Mouse (Mus musculus) bone marrow, adult 2 months (tissue): Measurements from ENCODE around the gene Acyp2. TPM values are rescaled to one million over a fixed set of nuclear protein-coding genes. Genes with fewer than 3 reads are reported as not detected.
"Not testable (repeated sequence)": the region's sequence is repeated elsewhere in the genome, so short reads cannot be mapped to it uniquely, and the experiment has no call there.

Source experiments
- H3K27ac ChIP-seq: fragments of 200-500 bp; 2 replicates; pipeline ENCODE4 v1.5.1; 2012; ENCODE audit warnings: low read depth, mild to moderate bottlenecking, control low read depth, inconsistent platforms, low read length; ENCODE audit not compliant: control insufficient read depth, poor library complexity, insufficient read depth
- H3K4me1 ChIP-seq: fragments of 200-500 bp; 2 replicates; pipeline ENCODE4 v1.6.1; 2011; ENCODE audit warnings: low read length; ENCODE audit not compliant: control insufficient read depth, insufficient read depth
- H3K4me3 ChIP-seq: fragments of 200-500 bp; replicated peaks from 2 replicates; pipeline ENCODE3; 2011; ENCODE audit warnings: mild to moderate bottlenecking, low read depth, low read length, control low read depth; ENCODE audit not compliant: control insufficient read depth
- CTCF ChIP-seq: fragments of 200-500 bp; IDR thresholded peaks from 2 replicates; pipeline ENCODE4 v1.5.1; 2011; ENCODE audit warnings: low read length, control low read depth; ENCODE audit not compliant: control insufficient read depth, insufficient read depth
- POLR2A ChIP-seq: fragments of 200-500 bp; IDR thresholded peaks from 2 replicates; pipeline ENCODE4 v1.6.1; 2011; ENCODE audit warnings: low read depth, mild to moderate bottlenecking, control low read depth, low read length, borderline replicate concordance; ENCODE audit not compliant: control insufficient read depth
- WGBS: fragments of 180-500 bp; shearing (Covaris S2); methylation state at CpG from one replicate; pipeline ENCODE4 v1.1.7; 2018; 5-methylcytosine and 5-hydroxymethylcytosine counted together
- polyA plus RNA-seq: library from polyadenylated mRNA; stranded (reverse); fragments of >200 nt; gene quantifications from 2 replicates; pipeline ENCODE4 v1.2.4, GENCODE M21; 2011; ENCODE audit warnings: low replicate concordance; ENCODE audit not compliant: missing spikeins, insufficient read depth, insufficient read length

The Acyp2 gene
- polyA plus RNA-seq, 1 experiment: 2.4 TPM

- TF ChIP-seq POLR2A: no peak
- TF ChIP-seq CTCF: no peak
- Histone ChIP-seq H3K4me1 (no peaks in the 10 kb centered on the region), H3K27ac (no peak overlapping the region), H3K4me3 (no peak overlapping the region)
- whole genome bisulfite sequencing: 68% methylated on average over 1 of the region's 1 CpGs
Measured at GRCm38 (mm10) chr11:30635674-30636073, 13.7 kb downstream of the Acyp2 start.

GRCm38 (mm10) chr11:30630514-30630913 lies 18.9 kb downstream of the Acyp2 start:
- no peaks in the 10 kb centered on the region for H3K4me1 ChIP-seq
- H3K4me3 ChIP-seq: no peak overlapping the region
- WGBS: 47% methylated on average over 6 of the region's 6 CpGs
- TF ChIP-seq POLR2A: no peak
- no peak for TF ChIP-seq CTCF
- no peak overlapping the region for H3K27ac ChIP-seq

- WGBS: 70% methylated on average over 2 of the region's 2 CpGs
- TF ChIP-seq POLR2A (no peak), CTCF (no peak)
Measured at GRCm38 (mm10) chr11:30623218-30623617, 26.2 kb downstream of the Acyp2 start.

GRCm38 (mm10) chr11:30621386-30622363 lies 27.7 kb downstream of the Acyp2 start:
- H3K27ac ChIP-seq, H3K4me1 ChIP-seq, H3K4me3 ChIP-seq: not testable (repeated sequence)
- WGBS: 71% methylated on average over 1 of the region's 1 CpGs

More at GRCm38 (mm10) chr11:30623218-30623617, 26.2 kb downstream of the Acyp2 start:
- Histone ChIP-seq H3K4me3 (no peak overlapping the region), H3K27ac (no peak overlapping the region), H3K4me1 (no peaks in the 10 kb centered on the region)

DNA sequence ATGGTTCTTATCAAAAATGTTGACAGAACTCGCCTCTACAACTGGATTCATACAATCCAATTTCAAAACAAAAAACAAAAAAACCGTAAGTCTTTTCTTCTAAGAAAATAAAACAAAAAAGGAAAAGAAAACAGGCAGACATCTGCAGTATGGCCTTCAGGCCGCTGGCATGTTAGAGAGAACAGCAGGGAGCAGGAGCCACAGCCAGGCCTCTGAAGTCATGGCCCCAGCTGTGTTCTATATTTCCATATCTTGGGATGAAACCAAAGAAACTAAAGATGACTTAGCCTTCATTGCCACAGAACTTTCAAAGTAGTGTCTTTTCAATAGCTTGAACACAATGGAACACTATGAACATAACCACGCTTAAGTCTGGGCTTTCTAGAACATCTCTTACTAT lies 31.2 kb downstream of the Acyp2 start:
- TF ChIP-seq POLR2A (no peak), CTCF (no peak)
- Histone ChIP-seq H3K27ac (no peak overlapping the region), H3K4me3 (no peak overlapping the region), H3K4me1 (no peaks in the 10 kb centered on the region)
- 82% methylated on average over 4 of the region's 4 CpGs for WGBS

DNA sequence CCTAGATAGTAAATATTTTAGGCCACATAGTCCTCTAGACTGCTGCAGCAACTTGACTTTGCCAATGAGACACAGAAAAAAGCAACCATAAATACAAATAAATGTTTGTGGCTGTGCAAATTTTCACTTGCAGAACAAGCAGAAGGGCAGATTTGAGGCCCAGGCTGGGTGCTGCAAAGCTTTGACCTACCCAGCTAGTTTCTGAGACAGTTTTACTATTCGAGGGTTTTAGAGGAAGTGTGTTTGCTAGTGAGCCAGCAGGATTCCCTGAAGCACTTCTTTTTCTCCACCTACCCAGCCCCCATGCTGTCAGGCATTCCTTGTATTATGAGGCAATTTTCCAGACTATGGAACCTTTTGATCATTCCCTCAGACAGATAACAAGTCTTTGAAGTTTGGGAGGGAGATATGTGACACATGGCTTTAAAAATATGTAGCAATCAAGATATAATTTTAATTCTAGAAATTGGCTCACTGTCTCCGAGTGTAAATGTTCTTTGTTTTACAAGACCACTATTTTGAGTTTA lies 31.8 kb downstream of the Acyp2 start:
- Histone ChIP-seq H3K4me1 (no peaks in the 10 kb centered on the region), H3K4me3 (no peak overlapping the region), H3K27ac (no peak overlapping the region)
- 37% methylated on average over 2 of the region's 2 CpGs for WGBS
- TF ChIP-seq POLR2A (no peak), CTCF (no peak)

DNA sequence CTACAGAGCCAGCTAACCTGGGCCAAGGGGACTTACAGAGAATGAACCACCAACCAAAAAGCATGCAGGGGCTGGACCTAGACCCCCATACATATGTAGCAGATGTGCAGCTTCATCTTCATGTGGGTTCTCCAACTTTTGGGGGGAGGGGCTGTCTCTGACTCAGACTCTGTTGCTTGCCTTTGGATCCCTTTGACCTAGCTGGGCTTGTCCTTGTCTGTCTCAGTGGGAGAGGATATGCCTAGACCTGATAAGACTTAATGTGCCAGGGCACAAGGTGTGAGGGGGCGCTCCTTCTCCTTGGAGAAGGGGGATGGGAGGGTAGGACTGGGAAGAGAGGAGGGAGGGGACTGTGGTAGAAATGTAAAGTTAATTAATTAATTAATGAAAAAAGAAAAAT lies 33.4 kb downstream of the Acyp2 start:
- 94% methylated on average over 1 of the region's 1 CpGs for WGBS
- TF ChIP-seq CTCF: no peak
- H3K27ac ChIP-seq: no peak overlapping the region
- H3K4me1 ChIP-seq: no peaks in the 10 kb centered on the region
- H3K4me3 ChIP-seq: no peak overlapping the region

GRCm38 (mm10) chr11:30613916-30614546 lies 35.4 kb downstream of the Acyp2 start:
- WGBS: 81% methylated on average over 1 of the region's 1 CpGs
- Histone ChIP-seq H3K27ac (no peak overlapping the region), H3K4me1 (no peaks in the 10 kb centered on the region), H3K4me3 (no peak overlapping the region)
- no peak for TF ChIP-seq POLR2A
- no peak for TF ChIP-seq CTCF
